Mouse (Mus musculus) B cell, adult 67 days (primary cell): Measurements from ENCODE around the gene Satb1. TPM values are rescaled to one million over a fixed set of nuclear protein-coding genes. Genes with fewer than 3 reads are reported as not detected.

Experiments
- total RNA-seq, 2 experiments: library from RNA; stranded (reverse); gene quantifications; 4 replicates each; pipeline ENCODE4 v1.2.4; 2023

Gene Satb1
- 100 to 1,000 TPM; 309 to 401 TPM for total RNA-seq

DNA sequence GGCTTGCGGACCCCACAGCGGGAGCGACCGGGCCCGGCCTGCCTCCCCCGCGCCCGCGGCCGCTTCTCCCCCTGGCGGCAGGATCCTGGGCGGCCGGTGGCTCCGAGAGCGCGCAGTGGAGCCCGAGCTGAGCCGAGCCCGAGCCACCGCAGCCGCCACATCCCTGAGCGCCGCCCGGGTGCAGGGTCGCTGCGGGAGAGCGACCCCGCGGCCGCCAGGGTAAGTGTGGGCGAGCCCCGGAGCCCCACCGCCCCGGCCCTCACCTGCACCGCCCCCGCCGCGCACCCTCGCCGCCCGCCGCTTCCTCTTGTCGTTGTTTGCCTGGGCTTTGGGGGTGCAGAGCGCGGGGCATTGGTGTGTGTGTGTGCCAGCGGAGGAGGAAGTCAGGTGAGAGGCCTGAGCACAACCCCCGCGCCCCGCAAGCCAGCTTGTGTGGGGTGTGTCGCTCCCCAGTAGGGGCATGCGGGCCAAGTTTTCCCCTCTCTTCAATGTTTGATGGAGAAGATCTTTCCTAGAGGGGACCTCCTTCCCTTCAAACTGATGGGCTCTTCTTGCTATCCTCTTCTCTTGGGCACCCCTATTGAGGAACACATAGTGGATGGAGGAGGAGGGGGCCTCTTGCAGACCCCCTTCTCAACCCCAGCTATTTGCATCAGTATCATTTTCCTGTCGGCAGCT, at the start of gene Satb1:
Satb1 (minus strand) TSS at position 391 of the 678 bp plus-strand sequence.

